Mouse (Mus musculus) c-Kit-positive CD71-negative TER-119-negative erythroid progenitor cells, embryonic 14.5 days (primary cell): ENCODE data around the gene Bcl6b.

ENCODE experiments used
- DNase-seq: peaks from one replicate; pipeline ENCODE4 v3.0.0-alpha.2; 2013; ENCODE audit warnings: low read depth

Bcl6b gene

DNA sequence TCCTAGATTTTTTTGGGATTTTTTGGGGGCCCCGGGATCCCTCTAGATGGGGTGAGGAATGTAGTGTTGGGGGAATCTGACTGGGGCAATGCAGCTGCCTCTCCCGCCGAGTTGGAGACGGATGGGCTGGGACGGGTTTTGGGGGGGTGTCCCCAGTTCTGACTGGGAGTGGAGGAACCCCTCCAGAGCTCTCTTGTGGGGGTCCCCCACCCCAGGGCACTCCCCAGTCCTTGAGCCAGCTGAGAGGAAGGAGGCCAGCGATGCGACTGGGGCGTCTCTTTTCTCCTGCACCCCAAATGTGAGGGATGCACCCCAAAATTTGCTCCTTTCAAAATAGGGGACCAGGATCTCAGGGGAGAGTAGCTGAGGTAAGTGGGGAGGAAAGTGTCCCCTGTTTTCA, 3.4 kb upstream of the Bcl6b start:
- no peak for DNase-seq

DNA sequence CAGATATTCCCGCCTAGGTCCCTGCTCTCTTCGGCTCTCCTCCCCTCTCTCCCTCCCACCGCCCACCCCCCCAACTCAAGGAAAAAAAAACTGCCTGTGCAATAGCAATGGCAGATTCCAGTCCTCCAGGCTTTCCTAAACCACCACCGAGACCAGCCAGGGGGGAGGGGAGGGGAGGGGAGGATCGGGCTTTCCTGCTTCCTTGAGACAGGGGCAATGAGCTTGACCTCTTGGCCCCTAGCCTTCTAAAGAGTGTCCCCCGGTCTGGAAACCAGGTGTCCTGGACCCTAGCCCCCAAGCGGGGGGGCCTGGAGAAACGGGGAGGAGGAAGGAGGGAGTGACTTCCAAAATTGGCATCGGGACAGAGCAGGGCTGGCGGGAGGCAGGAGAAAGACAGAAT, 2.9 kb upstream of the Bcl6b start:
- DNase-seq: no peak

DNA sequence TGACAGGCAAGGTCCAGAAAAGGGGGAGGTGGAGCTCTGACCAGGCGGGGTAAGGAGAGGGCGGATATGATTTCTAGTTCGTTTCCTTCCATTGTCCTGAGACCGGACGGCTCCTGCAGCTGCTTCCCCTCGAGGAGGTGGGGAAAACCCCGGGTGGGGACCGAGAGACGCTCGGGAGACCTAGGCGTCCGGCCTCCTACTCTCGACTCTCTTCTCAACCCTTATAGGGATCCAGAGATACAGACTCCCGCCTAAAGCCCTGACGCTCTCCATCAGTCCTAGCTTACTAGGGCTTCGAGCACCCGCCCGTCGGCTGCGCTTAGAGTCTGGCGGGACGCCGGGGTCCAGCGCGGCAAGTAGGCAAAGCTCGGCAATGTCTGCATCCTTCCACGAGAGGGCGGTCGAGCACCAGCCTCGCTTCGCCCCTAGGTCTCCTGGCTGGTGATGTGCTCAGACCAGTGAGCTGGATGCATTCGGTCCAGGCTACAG, 685 bp upstream of the Bcl6b start:
- DNase-seq: peak; percentile 84

DNA sequence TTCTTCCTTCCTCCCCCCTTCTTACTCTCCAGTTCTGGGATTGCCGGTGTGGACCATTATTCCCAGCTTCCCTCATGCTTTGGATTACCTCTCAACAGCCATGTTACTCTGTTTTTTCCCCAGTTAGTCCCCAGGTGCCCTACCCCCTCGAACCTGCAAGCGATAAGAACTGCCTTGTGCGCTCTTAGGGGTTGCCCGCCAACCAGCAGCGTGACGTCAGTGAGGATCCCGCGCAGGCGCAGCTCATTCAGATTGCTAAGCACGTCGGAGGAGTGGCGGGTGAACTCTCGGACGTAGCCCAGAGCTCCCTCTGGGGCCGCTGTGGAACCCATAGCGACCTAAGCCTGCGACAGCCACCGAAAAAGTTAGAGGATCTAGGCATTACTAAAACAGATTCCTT, 770 bp downstream of the Bcl6b start:
- DNase-seq: peak; percentile 78

DNA sequence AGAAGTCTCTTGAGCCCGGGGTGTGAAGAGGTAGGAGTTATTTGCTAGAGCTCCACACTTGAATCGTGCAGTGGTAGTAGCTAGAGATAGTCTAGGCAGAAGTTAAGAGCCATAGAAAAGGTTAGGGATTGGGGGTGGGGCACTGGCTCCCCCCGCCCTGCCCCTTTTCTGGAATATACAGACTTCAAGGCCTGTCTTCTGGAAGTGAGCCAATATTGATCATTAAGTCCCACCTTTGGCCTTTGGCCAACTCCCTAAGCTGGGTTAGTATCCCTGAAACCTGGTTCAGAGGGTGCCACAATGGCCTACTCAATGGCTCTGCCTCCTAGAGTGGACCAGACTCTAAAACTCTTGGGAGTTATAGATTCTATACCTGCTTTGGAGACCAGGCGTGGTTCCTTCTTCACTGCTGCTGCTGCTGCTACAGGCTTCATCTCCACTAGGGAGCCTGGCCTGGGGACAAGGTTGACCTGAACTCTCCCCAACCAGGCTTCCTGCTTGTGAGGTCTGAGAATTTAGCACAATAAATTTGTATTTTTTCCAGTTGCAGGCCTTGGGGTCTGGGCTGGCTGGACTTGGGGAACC, 1.8 kb downstream of the Bcl6b start:
- DNase-seq: no peak

DNA sequence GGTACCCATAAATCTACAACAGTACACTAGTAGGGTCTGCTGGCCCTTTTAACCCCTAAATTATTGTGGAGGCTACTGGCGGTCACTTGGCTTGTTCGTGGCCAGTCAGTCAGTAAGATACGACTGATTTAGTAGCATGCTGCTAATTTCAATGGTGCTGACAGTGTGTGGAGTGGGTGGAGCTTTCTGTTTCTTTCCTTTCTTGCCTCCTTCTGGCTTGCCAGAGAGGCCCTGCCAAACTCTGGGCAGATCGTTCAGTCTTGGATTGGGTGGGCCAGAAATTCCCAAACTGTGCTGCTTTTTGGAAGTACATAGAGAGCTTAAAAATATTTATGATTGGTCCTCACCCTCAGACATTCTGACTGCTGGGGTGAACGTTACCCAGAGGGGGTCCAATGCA, 2.5 kb downstream of the Bcl6b start:
- DNase-seq: no peak

DNA sequence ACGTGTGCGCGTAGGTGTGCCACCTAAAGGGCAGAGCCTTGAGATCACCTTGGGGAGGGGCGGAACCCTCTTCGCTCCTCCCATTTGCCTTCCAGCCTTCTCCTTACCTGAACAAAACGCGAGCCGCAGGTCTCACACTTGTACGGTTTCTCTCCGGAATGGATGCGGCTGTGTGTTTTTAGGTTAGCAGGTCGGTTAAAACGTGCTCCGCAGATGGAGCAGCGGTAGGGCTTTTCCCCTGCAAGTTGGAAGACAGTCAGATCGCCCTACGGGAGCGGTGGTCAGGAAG, 3.1 kb downstream of the Bcl6b start:
- DNase-seq: no peak

DNA sequence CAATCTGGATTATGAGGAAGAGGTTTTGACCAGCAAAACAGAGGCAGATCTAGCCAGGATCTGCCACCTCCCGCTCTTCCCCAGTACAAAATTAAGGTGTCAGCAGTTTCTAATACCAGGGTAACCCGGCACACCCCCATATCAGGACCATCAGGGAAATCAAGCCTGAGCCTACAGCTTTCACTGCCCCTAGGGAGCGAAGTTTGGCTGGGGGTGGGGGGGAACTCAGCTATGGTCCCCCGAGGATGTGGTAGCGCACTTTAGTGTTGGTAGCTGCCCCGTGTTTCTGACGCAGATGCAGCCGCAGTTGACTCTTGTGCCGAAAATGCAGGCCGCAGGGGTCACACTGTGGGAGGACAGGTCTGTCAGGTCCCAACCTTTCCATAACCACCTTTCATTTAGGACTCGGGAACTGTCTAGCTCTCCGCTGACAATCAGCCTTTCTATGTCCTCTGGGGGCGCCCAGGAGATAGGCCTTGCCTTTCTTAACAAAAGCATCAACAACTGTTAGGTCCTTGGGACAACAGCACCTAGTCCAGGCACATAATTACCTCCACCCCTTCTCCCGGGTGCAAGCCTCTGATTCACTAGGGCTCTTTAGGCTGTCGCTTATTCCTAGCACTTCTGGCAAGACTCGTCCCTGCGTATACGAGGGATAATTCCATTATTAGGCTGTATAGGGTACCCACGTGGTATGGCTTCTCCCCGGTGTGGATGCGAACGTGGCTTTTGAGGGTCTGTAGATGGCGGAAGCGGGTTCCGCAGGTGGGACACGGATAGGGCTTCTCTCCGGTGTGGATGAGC, 3.6 kb downstream of the Bcl6b start:
- no peak for DNase-seq

DNA sequence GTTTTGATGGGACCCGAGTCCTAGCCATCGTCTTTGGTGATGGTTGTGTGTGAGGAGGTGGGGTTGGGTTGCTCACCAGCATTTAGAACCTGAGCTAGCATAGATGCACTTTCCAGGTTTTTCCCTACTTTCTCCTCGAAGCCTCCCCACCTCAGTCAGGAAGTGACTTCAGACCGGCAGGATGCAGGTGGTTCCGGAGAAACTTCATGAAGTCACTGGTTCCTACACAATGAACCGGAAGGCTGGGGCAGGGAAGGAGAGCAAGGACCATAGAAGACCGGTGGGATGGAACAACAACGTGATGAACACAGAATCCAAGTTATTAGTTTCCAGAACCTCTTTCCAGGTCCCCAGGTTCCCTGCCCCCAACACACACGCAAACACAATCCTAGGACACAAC, 5.9 kb downstream of the Bcl6b start:
- DNase-seq: no peak

DNA sequence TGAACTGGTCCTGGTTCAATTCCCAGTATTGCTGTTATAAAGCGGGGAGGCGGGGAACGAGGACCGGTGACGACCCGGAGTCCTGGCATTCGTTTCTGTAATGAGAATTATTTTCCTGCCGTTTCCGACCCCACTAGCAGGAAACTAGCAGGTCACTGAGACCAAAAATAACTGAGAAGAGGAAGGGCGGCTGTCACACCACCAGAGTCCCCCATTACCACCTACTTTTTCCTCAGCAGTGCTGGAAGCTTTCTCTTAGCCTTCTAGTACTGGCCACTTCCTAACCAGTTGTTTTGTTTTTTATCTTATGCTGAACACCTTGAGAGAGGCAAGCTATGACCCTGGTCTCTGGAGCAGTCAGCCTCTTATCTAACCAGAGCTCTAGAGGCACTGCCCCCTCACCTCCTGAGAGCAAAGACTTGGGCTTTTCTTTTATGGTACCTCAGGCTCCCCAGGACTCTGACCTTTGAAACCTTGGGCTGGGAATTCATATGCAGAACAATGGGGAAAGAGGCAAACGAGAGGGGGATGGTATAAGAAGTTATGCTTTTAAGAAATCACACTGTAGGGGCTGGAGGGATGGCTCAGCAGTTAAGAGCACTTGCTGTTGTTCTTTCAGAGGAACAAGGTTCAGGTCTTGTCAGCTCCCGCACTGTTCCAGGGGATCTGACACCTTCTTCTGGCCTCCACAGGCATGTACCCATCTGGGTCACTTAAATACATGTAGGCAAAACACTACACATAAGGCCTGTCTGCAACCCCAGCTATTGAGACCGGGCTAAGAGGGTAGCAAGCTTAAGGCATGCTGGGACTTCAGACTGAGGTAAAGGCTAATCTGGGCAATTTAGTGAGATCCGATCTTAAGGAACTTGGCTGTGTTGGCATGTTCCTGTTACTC, 7.7 kb downstream of the Bcl6b start:
- DNase-seq: no peak

DNA sequence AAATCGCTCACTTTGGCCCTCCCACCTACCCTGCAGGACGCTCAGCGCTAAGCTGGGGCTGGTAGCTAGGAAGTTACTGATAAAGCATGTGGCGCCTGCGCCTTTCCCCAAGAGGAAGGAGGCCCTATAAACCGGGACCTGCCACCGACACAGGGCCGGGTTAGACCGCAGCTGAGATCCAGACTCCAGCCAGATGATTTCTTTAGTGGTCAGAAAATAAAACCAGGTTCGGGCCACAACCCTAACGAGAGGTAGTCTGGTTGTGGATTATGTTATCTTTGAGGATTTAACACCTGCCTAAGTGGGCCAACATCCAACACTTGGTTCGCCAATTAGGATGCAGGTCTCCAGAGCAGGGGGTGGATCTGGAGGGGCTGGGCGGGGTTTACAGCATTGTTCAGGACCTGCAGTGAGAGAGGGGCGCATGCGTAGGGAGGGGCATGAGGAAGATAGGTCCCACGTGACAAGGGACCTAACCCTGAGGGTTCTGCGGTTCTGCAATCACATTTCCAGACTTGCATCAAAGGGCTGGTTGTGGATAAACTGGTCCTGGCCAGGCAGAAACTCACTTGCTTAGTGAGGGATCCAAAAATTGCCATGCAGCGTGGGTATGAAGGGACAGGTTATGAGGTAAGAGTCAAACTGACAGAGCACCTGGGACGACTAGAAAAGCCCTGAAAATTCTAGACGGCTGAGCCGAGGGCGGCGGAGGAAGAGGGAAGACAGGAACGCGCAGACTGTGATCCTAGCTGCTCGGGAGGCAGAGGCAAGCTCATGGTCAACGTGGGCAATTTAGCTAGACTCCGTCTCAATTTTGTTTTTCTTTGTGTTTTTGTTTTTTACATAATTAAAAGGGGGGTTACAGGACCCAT, 8.6 kb downstream of the Bcl6b start, which contains the start of gene Slc16a13:
TSS of gene Slc16a13 (minus strand) at position 334 of the 872 bp plus-strand sequence.
- DNase-seq: peak; percentile 98

DNA sequence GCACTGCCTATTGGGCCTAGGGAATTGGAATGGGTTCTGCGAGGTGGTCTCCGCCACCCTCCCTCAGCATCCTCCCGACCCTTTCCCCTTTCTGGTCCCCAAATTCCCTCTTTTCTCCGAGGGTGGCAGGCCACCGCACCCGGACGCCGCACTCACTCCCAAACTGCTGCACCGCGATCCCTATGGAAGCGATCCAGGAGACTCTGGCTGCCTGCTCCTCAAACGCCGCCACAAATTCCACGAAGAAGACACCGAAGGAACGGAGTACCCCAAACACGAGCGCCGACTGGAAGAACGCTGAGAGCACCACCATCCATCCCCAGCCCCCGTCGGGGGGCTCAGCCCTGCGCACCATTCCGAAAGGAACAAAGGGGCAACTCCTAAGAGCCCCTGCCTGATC, 9.3 kb downstream of the Bcl6b start:
- no peak for DNase-seq

DNA sequence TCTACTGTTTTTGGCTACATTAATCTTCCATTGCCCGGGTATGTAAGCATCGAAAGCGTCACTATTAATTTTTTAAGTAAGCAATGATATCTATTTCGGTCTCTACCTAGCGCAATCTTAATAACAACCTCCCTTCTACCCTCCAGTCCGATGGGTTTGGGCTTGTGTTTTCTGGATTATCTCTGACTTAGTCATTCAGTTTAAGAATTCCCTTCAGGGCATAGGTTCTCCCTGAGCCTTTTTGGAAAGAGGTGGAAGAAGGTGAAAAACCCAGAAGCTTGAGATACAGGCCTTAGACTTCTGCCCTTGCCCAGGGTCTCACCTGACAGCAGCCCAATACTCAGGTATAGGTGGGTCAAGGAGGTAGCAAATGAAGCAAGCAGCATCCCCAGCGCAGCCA, 9.7 kb downstream of the Bcl6b start:
- no peak for DNase-seq

DNA sequence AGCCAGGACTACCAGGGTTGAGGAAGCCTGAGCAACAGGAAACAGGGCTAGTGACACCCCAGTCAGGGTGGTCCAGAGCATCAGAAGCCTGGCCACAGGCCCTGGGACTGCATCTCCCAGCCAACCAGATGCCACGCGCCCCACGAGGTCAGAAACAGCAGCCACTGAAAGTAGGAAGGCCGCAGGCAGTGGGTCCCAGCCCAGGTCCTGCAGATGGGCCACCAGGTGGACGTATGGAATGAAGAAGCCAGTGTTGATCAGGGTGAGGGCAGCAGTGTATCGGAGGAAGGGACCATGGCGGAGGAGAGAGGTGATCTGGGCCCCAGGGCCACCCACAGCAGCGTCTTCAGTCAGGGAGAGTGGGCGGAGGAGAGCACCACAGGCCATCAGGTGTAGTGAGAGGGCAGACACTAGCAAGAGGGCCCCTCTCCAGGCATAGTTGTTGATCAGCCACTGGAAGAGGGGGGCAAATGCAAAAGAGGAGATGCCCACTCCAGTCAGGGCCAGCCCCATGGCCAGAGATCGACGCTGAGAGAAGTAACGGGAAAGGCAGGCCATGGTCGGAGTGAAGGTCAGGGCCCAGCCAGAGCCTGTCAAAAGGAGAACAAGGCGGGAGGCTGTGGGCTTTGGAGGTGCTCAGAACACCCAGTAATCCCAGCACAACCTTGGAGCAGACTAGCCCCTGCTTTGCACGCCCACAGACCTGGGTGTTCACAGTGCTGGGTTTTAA, 10.7 kb downstream of the Bcl6b start:
- no peak for DNase-seq

DNA sequence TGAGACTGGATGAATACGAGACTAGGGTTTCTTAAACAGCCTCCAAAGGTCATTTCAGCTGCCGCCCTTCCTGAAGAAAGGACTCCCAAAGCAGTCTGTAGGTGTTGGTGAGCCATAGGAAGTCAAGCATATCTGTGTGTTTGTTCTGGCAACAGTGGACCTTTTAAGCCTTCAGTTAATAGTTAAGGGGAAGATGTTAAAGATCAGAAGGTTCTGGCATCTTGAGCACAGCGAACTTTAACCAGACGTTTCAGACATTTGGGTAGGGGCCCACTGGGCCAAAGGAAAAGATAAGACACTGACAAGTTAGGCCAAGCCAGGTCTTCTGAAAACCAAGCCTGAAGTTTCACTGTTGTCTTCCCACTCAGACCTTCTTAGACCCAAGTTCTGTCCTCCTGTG, 11.6 kb downstream of the Bcl6b start:
- DNase-seq: no peak

DNA sequence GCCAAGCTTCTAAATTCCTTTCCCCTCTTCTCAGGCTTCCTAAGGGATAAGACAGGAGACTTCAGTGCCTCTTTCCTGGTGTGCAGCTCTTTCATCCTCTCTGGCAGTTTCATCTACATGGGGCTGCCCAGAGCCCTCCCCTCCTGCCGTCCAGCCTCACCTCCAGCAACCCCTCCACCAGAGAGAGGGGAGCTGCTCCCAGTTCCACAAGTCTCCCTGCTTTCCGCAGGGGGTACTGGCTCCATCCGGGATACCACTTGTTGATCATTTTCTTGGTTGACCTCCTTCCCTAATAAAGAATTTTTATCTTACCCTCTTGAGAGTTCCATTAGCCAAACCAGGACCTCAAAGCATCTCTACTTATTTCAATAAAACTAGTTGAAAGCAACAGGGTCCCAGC, 13.5 kb downstream of the Bcl6b start:
- no peak for DNase-seq

DNA sequence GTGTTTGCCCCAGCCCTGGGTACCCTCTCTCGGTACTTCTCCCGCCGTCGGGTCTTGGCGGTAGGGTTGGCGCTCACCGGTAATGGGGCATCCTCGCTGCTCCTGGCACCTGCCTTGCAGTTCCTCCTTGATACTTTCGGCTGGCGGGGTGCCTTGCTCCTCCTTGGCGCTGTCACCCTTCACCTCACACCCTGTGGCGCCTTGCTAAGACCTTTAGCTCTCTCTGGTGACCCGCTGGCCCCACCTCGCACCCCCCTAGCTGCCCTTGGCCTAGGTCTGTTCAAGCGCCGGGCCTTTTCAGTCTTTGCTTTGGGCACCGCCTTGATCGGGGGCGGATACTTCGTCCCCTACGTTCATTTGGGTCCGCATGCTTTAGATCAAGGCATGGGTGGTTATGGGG, 14.3 kb downstream of the Bcl6b start:
- DNase-seq: no peak

DNA sequence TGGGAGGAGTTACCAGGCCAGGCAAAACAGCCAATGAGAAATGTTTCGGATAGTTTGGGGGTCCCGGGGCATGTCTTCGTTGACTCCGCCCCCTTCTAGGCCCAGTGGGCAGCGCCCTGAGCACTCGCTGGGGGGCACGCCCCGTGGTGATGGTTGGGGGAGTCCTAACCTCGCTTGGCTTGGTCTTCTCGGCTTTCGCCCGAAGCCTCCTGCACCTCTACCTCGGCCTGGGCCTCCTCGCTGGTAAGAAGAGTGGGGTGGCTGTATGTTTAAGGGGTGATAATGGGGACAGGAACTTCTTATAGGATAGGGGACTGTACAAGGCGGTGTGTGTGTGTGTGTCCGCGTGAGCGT, 14.8 kb downstream of the Bcl6b start:
- no peak for DNase-seq

DNA sequence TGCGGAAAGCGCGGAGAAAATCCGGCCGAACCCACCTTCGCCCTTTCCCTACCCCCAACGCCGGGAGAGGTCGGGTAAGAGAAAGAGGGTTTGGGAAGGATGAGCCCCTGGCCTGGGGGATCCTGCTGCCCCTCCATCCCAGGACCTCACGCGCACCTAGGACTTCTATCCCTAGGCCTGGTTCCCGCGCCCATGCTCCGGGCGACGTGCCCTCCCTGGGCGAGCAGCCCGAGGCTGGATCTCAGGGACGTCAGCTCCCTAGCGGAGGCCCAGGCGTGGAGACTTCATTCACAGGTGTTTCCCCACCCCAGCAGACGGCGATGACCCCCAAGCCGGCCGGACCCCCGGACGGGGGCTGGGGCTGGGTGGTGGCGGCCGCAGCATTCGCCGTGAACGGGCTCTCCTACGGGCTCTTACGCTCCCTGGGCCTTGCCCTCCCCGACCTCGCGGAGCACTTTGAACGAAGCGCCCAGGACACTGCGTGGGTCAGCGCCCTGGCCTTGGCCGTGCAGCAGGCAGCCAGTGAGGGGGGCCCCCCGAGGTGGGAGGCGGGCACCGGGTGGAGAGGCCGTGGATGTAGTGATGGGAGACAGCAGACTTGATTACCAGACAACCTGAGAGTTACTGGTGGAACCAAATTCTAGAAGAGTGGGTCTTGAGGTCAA, 15.3 kb downstream of the Bcl6b start:
- DNase-seq: no peak

DNA sequence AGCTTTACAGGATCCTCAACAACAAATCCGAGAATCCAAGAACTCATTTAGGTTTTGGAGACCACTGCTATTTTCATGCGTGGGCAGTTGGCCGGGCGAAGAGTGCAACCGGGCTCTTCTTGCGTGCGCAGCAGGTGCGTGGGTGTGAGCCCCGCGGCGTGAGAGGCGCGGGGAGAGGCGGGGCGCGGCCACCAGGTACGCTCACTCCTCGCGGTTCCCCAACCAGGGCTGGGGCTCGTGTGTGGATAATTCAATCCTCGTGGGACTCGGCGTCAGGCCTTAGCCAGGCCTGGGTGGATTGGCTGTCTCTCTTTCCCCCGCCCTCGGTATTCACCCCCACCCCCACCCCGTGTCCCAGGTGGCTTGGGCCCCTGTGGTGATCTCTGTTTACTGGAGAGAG, 15.9 kb downstream of the Bcl6b start:
- DNase-seq: no peak

DNA sequence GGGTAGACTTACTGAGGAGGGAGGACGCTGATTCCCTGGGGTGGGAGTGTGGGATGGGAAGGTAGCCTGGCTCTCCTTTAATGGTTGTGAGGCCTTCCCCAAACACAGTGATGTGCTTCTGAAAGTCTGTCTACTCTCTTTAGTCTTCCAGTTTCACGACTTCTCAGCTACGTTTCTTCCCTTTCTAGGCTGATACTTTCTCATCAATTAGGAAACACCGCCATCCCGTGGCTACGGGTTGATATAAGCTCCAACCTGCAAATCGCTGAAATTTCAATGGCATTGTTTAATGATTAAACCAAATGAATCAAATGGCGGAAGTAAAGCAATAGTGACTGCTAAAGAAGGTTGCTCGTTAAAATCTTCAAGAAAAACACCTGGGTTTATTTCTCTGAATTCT, 16.7 kb downstream of the Bcl6b start:
- peak; percentile 74 for DNase-seq
